Mouse (Mus musculus): ENCODE results near the gene Reep1. TPM values are rescaled to one million over a fixed set of nuclear protein-coding genes. Genes with fewer than 3 reads are reported as not detected.

The Reep1 gene
- polyA plus RNA-seq, 1 experiment from 2014 or later: 28.4 TPM

- Histone ChIP-seq H3K4me2 (ENCODE audit: low read depth, low read length) (no peak overlapping the region), H3K4me3 (ENCODE audit: low read depth, low read length) (no peak overlapping the region), H3K9ac (ENCODE audit: low read depth, low read length) (no peak overlapping the region), H3K36me3 (ENCODE audit: control insufficient read depth, insufficient read depth, low read length) (no peaks in the 10 kb centered on the region), H3K9me3 (ENCODE audit: control insufficient read depth, low read length) (no peaks in the 10 kb centered on the region), H3K4me1 (ENCODE audit: control insufficient read depth, insufficient read depth, low read length) (no peaks in the 10 kb centered on the region), H3K27me3 (replicated peaks; ENCODE audit: control insufficient read depth, insufficient read depth, low read length) (no peaks in the 10 kb centered on the region), H3K27ac (replicated peaks; ENCODE audit: low read depth, low read length) (no peak overlapping the region)
- peak; percentile 62; the same call in 1 of the 2 replicates for ATAC-seq (ENCODE audit: low read depth)
- WGBS: 33% methylated on average over 4 of the region's 4 CpGs
- peak; percentile 41 for DNase-seq (ENCODE audit: low spot score)
Observed at GRCm38 (mm10) chr6:71723555-71723954, 16.2 kb downstream of the Reep1 start.

- 85% methylated on average over 7 of the region's 7 CpGs for WGBS
- DNase-seq (ENCODE audit: low spot score) (no peak), ATAC-seq (ENCODE audit: low read depth) (peak; percentile 41; the same call in 1 of the 2 replicates)
- no peaks in the 10 kb centered on the region for H3K4me1 ChIP-seq (ENCODE audit: control insufficient read depth, insufficient read depth, low read length)
- H3K36me3 ChIP-seq (ENCODE audit: control insufficient read depth, insufficient read depth, low read length): no peaks in the 10 kb centered on the region
- H3K4me3 ChIP-seq (ENCODE audit: low read depth, low read length): no peak overlapping the region
- no peak overlapping the region for H3K9ac ChIP-seq (ENCODE audit: low read depth, low read length)
- H3K27me3 ChIP-seq (replicated peaks; ENCODE audit: control insufficient read depth, insufficient read depth, low read length): no peaks in the 10 kb centered on the region
- H3K4me2 ChIP-seq (ENCODE audit: low read depth, low read length): no peak overlapping the region
- H3K9me3 ChIP-seq (ENCODE audit: control insufficient read depth, low read length): no peaks in the 10 kb centered on the region
- no peak overlapping the region for H3K27ac ChIP-seq (replicated peaks; ENCODE audit: low read depth, low read length)
Observed at GRCm38 (mm10) chr6:71726710-71727109, 19.3 kb downstream of the Reep1 start.

- no peak overlapping the region for H3K9ac ChIP-seq (ENCODE audit: low read depth, low read length)
- DNase-seq (ENCODE audit: low spot score): no peak
- H3K4me1 ChIP-seq (ENCODE audit: control insufficient read depth, insufficient read depth, low read length): no peaks in the 10 kb centered on the region
- H3K36me3 ChIP-seq (ENCODE audit: control insufficient read depth, insufficient read depth, low read length): no peaks in the 10 kb centered on the region
- no peaks in the 10 kb centered on the region for H3K27me3 ChIP-seq (replicated peaks; ENCODE audit: control insufficient read depth, insufficient read depth, low read length)
- ATAC-seq (ENCODE audit: low read depth): no peak
- H3K9me3 ChIP-seq (ENCODE audit: control insufficient read depth, low read length): no peaks in the 10 kb centered on the region
- 53% methylated on average over 3 of the region's 3 CpGs for WGBS
- no peak overlapping the region for H3K27ac ChIP-seq (replicated peaks; ENCODE audit: low read depth, low read length)
- no peak overlapping the region for H3K4me3 ChIP-seq (ENCODE audit: low read depth, low read length)
- H3K4me2 ChIP-seq (ENCODE audit: low read depth, low read length): no peak overlapping the region
Observed at GRCm38 (mm10) chr6:71728306-71728705, 20.9 kb downstream of the Reep1 start.

- no peaks in the 10 kb centered on the region for H3K27me3 ChIP-seq (replicated peaks; ENCODE audit: control insufficient read depth, insufficient read depth, low read length)
- H3K9ac ChIP-seq (ENCODE audit: low read depth, low read length): no peak overlapping the region
- no peaks in the 10 kb centered on the region for H3K9me3 ChIP-seq (ENCODE audit: control insufficient read depth, low read length)
- no peak overlapping the region for H3K4me2 ChIP-seq (ENCODE audit: low read depth, low read length)
- peaks cover 9% of the 10 kb centered on the region for H3K4me1 ChIP-seq (ENCODE audit: control insufficient read depth, insufficient read depth, low read length)
- WGBS: 41% methylated on average over 4 of the region's 4 CpGs
- DNase-seq (ENCODE audit: low spot score) (no peak), ATAC-seq (ENCODE audit: low read depth) (peak; percentile 37; the same call in 1 of the 2 replicates)
- H3K27ac ChIP-seq (replicated peaks; ENCODE audit: low read depth, low read length): no peak overlapping the region
- H3K36me3 ChIP-seq (ENCODE audit: control insufficient read depth, insufficient read depth, low read length): no peaks in the 10 kb centered on the region
- no peak overlapping the region for H3K4me3 ChIP-seq (ENCODE audit: low read depth, low read length)
Observed at GRCm38 (mm10) chr6:71734910-71735599, 27.7 kb downstream of the Reep1 start.

- Histone ChIP-seq H3K4me1 (ENCODE audit: control insufficient read depth, insufficient read depth, low read length) (peaks cover 11% of the 10 kb centered on the region), H3K4me3 (ENCODE audit: low read depth, low read length) (no peak overlapping the region), H3K4me2 (ENCODE audit: low read depth, low read length) (no peak overlapping the region), H3K36me3 (ENCODE audit: control insufficient read depth, insufficient read depth, low read length) (no peaks in the 10 kb centered on the region), H3K27me3 (replicated peaks; ENCODE audit: control insufficient read depth, insufficient read depth, low read length) (no peaks in the 10 kb centered on the region), H3K9ac (ENCODE audit: low read depth, low read length) (no peak overlapping the region), H3K27ac (replicated peaks; ENCODE audit: low read depth, low read length) (no peak overlapping the region), H3K9me3 (ENCODE audit: control insufficient read depth, low read length) (no peaks in the 10 kb centered on the region)
- no peak for ATAC-seq (ENCODE audit: low read depth)
- 17% methylated on average over 4 of the region's 4 CpGs for WGBS
- no peak for DNase-seq (ENCODE audit: low spot score)
Observed at GRCm38 (mm10) chr6:71735600-71736010, 28.2 kb downstream of the Reep1 start.

- Histone ChIP-seq H3K4me1 (ENCODE audit: control insufficient read depth, insufficient read depth, low read length) (peaks cover 16% of the 10 kb centered on the region), H3K4me3 (ENCODE audit: low read depth, low read length) (no peak overlapping the region), H3K27ac (replicated peaks; ENCODE audit: low read depth, low read length) (no peak overlapping the region), H3K9ac (ENCODE audit: low read depth, low read length) (no peak overlapping the region), H3K4me2 (ENCODE audit: low read depth, low read length) (no peak overlapping the region), H3K36me3 (ENCODE audit: control insufficient read depth, insufficient read depth, low read length) (no peaks in the 10 kb centered on the region), H3K9me3 (ENCODE audit: control insufficient read depth, low read length) (no peaks in the 10 kb centered on the region), H3K27me3 (replicated peaks; ENCODE audit: control insufficient read depth, insufficient read depth, low read length) (no peaks in the 10 kb centered on the region)
- WGBS: 88% methylated on average over 5 of the region's 5 CpGs
- DNase-seq (ENCODE audit: low spot score): no peak
- no peak for ATAC-seq (ENCODE audit: low read depth)
Observed at GRCm38 (mm10) chr6:71736101-71736500, 28.7 kb downstream of the Reep1 start.

GRCm38 (mm10) chr6:71737202-71737601 lies 29.8 kb downstream of the Reep1 start:
- H3K4me1 ChIP-seq (ENCODE audit: control insufficient read depth, insufficient read depth, low read length): peaks cover 19% of the 10 kb centered on the region
- no peak for ATAC-seq (ENCODE audit: low read depth)
- H3K36me3 ChIP-seq (ENCODE audit: control insufficient read depth, insufficient read depth, low read length): no peaks in the 10 kb centered on the region
- DNase-seq (ENCODE audit: low spot score): no peak
- 74% methylated on average over 8 of the region's 8 CpGs for WGBS
- no peak overlapping the region for H3K27ac ChIP-seq (replicated peaks; ENCODE audit: low read depth, low read length)
- H3K27me3 ChIP-seq (replicated peaks; ENCODE audit: control insufficient read depth, insufficient read depth, low read length): no peaks in the 10 kb centered on the region
- no peak overlapping the region for H3K9ac ChIP-seq (ENCODE audit: low read depth, low read length)
- H3K4me3 ChIP-seq (ENCODE audit: low read depth, low read length): no peak overlapping the region
- no peaks in the 10 kb centered on the region for H3K9me3 ChIP-seq (ENCODE audit: control insufficient read depth, low read length)
- H3K4me2 ChIP-seq (ENCODE audit: low read depth, low read length): no peak overlapping the region

GRCm38 (mm10) chr6:71738611-71739010 lies 31.2 kb downstream of the Reep1 start:
- Histone ChIP-seq H3K27me3 (replicated peaks; ENCODE audit: control insufficient read depth, insufficient read depth, low read length) (no peaks in the 10 kb centered on the region), H3K4me2 (ENCODE audit: low read depth, low read length) (no peak overlapping the region), H3K27ac (replicated peaks; ENCODE audit: low read depth, low read length) (no peak overlapping the region), H3K9me3 (ENCODE audit: control insufficient read depth, low read length) (no peaks in the 10 kb centered on the region), H3K4me3 (ENCODE audit: low read depth, low read length) (no peak overlapping the region), H3K4me1 (ENCODE audit: control insufficient read depth, insufficient read depth, low read length) (peaks cover 19% of the 10 kb centered on the region), H3K36me3 (ENCODE audit: control insufficient read depth, insufficient read depth, low read length) (no peaks in the 10 kb centered on the region), H3K9ac (ENCODE audit: low read depth, low read length) (no peak overlapping the region)
- DNase-seq (ENCODE audit: low spot score) (no peak), ATAC-seq (ENCODE audit: low read depth) (no peak)
- 70% methylated on average over 4 of the region's 4 CpGs for WGBS

GRCm38 (mm10) chr6:71740921-71741320 lies 33.6 kb downstream of the Reep1 start:
- WGBS: 34% methylated on average over 13 of the region's 13 CpGs
- peaks cover 13% of the 10 kb centered on the region for H3K4me1 ChIP-seq (ENCODE audit: control insufficient read depth, insufficient read depth, low read length)
- H3K36me3 ChIP-seq (ENCODE audit: control insufficient read depth, insufficient read depth, low read length): no peaks in the 10 kb centered on the region
- H3K9me3 ChIP-seq (ENCODE audit: control insufficient read depth, low read length): no peaks in the 10 kb centered on the region
- H3K27ac ChIP-seq (replicated peaks; ENCODE audit: low read depth, low read length): no peak overlapping the region
- peak; percentile 88 for DNase-seq (ENCODE audit: low spot score)
- no peak overlapping the region for H3K9ac ChIP-seq (ENCODE audit: low read depth, low read length)
- no peaks in the 10 kb centered on the region for H3K27me3 ChIP-seq (replicated peaks; ENCODE audit: control insufficient read depth, insufficient read depth, low read length)
- ATAC-seq (ENCODE audit: low read depth): peak; percentile 74; the same call in 1 of the 2 replicates
- 0 out of 2 replicates have a peak overlapping the region, but pooled peaks have one; percentile 23 for H3K4me2 ChIP-seq (ENCODE audit: low read depth, low read length)
- no peak overlapping the region for H3K4me3 ChIP-seq (ENCODE audit: low read depth, low read length)

All from embryonic facial prominence, embryonic 14.5 days (tissue).